Mouse (Mus musculus) lung, postnatal 0 days (tissue): ENCODE results near the gene Osgin1. TPM values are rescaled to one million over a fixed set of nuclear protein-coding genes. Genes with fewer than 3 reads are reported as not detected.

ENCODE experiments used
- ATAC-seq: fragments of 200-750 bp; cut with Nextera tagmentation; 2 replicates; pipeline ENCODE4 v1.8.0; 2017; ENCODE audit warnings: moderate library complexity
- DNase-seq: peaks from one replicate; pipeline ENCODE4 v3.0.0-alpha.2; 2016; ENCODE audit warnings: low spot score
- H3K27ac ChIP-seq: fragments of 300-500 bp; sonication (generic); 2 replicates; pipeline ENCODE4 v1.5.1; 2014; ENCODE audit warnings: antibody characterized with exemption, mild to moderate bottlenecking, low read length, mixed read lengths
- H3K27me3 ChIP-seq: fragments of 300-500 bp; sonication (generic); replicated peaks from 2 replicates; pipeline ENCODE4 v1.6.1; 2014; ENCODE audit warnings: low read length, mixed read lengths; ENCODE audit not compliant: insufficient read depth
- H3K36me3 ChIP-seq: fragments of 300-500 bp; sonication (generic); 2 replicates; pipeline ENCODE4 v1.6.1; 2014; ENCODE audit warnings: low read length, mixed read lengths; ENCODE audit not compliant: insufficient read depth
- H3K4me1 ChIP-seq: fragments of 300-500 bp; sonication (generic); 2 replicates; pipeline ENCODE4 v1.6.1; 2014; ENCODE audit warnings: antibody characterized with exemption, low read depth, low read length, mixed read lengths; ENCODE audit not compliant: insufficient read depth
- H3K4me2 ChIP-seq: fragments of 300-500 bp; sonication (generic); replicated peaks from 2 replicates; pipeline ENCODE4 v1.6.1; 2014; ENCODE audit warnings: low read depth, mild to moderate bottlenecking, low read length, moderate library complexity, mixed read lengths
- H3K4me3 ChIP-seq: fragments of 300-500 bp; sonication (generic); 2 replicates; pipeline ENCODE4 v1.5.1; 2014; ENCODE audit warnings: low read depth, low read length
- H3K9ac ChIP-seq: fragments of 300-500 bp; sonication (generic); replicated peaks from 2 replicates; pipeline ENCODE4 v1.6.1; 2014; ENCODE audit warnings: low read depth, mild to moderate bottlenecking
- H3K9me3 ChIP-seq: fragments of 300-500 bp; sonication (generic); 2 replicates; pipeline ENCODE4 v1.6.1; 2016; ENCODE audit warnings: low read length, mixed read lengths
- CTCF ChIP-seq: IDR thresholded peaks from 2 replicates; pipeline ENCODE4 v1.5.1; 2016; ENCODE audit warnings: antibody characterized with exemption, mild to moderate bottlenecking
- EP300 ChIP-seq: IDR thresholded peaks from 2 replicates; pipeline ENCODE4 v1.6.1; 2016; ENCODE audit warnings: antibody characterized with exemption, mild to moderate bottlenecking, control low read depth
- WGBS: fragments of 180-500 bp; shearing (Covaris S2); extraction: QIAGEN DNeasy Blood & Tissue Kit; methylation state at CpG from one replicate; pipeline ENCODE4 v1.1.7; 2014; 5-methylcytosine and 5-hydroxymethylcytosine counted together
- polyA plus RNA-seq: library from polyadenylated mRNA; unstranded; fragments of >200 nt; fragmentation: Nextera tagmentation; extraction: Ambion mirVana; gene quantifications from 2 replicates; pipeline ENCODE4 v1.2.1, GENCODE M21; 2015

The Osgin1 gene
- polyA plus RNA-seq: 9.7 and 14.0 TPM in 2 replicates

DNA sequence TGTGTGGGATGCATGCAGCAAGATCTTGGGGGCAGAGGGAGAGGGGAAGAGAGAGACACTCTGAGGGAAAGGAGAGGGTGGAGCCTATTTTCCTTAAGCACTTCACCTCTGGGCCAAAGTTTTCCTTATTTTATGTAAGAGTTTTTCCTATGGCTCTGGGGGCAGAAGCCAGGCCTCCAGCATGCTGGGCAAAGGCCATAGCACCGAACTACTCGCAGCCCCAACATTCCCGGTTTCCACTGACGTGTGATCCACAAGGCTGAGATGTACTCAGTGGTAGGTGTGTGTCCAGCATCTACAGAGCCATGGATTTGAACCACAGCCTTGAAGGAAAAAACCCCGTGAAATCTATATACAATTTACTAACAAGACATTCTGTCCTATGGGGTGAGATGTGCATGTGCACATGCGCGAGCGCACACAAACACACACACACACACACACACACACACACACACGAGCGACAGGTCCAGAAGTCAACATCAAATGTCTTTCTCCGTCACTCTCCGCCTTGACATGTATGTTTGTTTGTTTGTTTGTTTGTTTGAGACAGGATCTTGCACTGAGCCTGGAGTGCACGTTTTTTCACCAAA lies at the start of gene Osgin1:
Osgin1 (plus strand) TSS at position 543 of the 593 bp plus-strand sequence.
- TF ChIP-seq EP300: no peak
- TF ChIP-seq CTCF: no peak
- Histone ChIP-seq H3K4me1 (peaks cover 4% of the 10 kb centered on the region; the same call in 1 of the 2 replicates), H3K27me3 (no peaks in the 10 kb centered on the region), H3K4me2 (no peak within 1 kb of the TSS), H3K4me3 (no peak within 1 kb of the TSS), H3K27ac (no peak within 1 kb of the TSS), H3K36me3 (no peaks in the 10 kb centered on the region), H3K9me3 (no peaks in the 10 kb centered on the region), H3K9ac (no peak within 1 kb of the TSS)
- WGBS: 85% methylated on average over 13 of the region's 13 CpGs
- no peak for DNase-seq
- no peak for ATAC-seq

DNA sequence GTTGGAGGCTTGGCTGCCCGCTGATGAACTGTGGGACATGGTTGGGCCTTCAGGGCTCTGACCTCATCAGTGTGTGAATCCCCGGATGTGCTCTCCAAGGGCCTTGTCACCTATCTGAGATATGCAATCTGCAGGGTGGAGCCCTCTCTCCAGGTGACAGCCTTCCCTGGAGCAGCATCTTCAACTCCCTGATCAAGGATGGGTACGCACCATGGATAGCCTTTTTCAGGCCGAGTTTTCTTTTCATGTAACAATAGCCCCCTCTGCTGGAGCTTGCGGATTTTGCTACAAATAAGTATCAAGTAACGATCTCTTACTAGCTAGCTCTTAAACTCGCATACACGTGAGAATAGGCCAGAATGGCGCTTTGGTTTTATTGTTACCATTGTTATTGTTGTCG lies 49.4 kb upstream of the Osgin1 start:
- no peaks in the 10 kb centered on the region for H3K36me3 ChIP-seq
- peak; percentile 59 for DNase-seq
- no peak for ATAC-seq
- no peak overlapping the region for H3K4me3 ChIP-seq
- no peaks in the 10 kb centered on the region for H3K27me3 ChIP-seq
- TF ChIP-seq EP300 (no peak), CTCF (peak; percentile 73)
- 22% methylated on average over 10 of the region's 10 CpGs for WGBS
- no peak overlapping the region for H3K4me2 ChIP-seq
- H3K27ac ChIP-seq: no peak overlapping the region
- H3K9ac ChIP-seq: no peak overlapping the region
- H3K9me3 ChIP-seq: no peaks in the 10 kb centered on the region
- H3K4me1 ChIP-seq: no peaks in the 10 kb centered on the region

DNA sequence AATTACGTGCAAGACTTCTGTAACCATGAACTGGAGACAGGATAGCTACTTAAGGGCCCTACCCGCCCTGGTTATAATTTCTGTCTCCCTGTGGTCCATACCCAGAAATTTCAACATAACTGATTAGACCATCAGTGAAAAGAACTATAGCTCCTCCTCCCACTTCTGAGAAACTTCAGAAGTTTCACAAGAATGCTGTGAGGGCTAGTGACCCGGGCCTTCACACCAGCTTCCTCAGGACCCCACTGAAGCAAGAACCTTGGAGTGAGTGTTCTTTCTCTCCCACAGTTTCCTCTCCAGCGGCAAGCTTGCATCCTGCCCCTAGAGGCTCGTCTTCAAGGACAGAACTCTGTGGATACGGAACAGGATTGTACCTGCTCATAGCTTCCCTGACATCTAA lies 48.1 kb upstream of the Osgin1 start:
- ATAC-seq (no peak), DNase-seq (no peak)
- Histone ChIP-seq H3K27ac (no peak overlapping the region), H3K9ac (no peak overlapping the region), H3K27me3 (no peaks in the 10 kb centered on the region), H3K4me3 (no peak overlapping the region), H3K4me1 (no peaks in the 10 kb centered on the region), H3K4me2 (no peak overlapping the region), H3K9me3 (no peaks in the 10 kb centered on the region), H3K36me3 (no peaks in the 10 kb centered on the region)
- TF ChIP-seq EP300 (no peak), CTCF (no peak)
- WGBS: 57% methylated on average over 6 of the region's 6 CpGs

DNA sequence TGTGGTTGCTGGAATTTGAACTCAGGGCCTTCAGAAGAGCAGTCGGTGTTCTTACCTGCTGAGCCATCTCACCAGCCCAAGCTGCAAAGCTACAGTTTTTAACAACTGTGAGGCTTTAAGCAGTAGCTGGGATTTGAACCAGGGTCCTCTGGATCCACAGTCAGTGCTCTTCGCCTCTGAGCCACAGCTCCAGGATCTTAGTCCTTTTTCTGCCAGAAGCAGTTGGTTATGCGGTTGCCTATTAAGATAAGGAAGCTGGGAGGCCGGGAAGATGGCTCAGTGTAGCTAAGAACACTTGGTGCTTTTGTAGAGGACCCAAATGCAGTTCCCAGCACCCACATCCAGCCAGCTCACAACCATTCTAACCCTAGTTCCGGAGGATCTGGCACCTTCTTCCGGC lies 46.9 kb upstream of the Osgin1 start:
- Histone ChIP-seq H3K9me3 (no peaks in the 10 kb centered on the region), H3K4me2 (no peak overlapping the region), H3K27ac (no peak overlapping the region), H3K27me3 (no peaks in the 10 kb centered on the region), H3K4me3 (no peak overlapping the region), H3K36me3 (no peaks in the 10 kb centered on the region), H3K9ac (no peak overlapping the region), H3K4me1 (no peaks in the 10 kb centered on the region)
- DNase-seq: no peak
- WGBS: 76% methylated on average over 6 of the region's 6 CpGs
- ATAC-seq: no peak
- TF ChIP-seq CTCF (no peak), EP300 (no peak)

DNA sequence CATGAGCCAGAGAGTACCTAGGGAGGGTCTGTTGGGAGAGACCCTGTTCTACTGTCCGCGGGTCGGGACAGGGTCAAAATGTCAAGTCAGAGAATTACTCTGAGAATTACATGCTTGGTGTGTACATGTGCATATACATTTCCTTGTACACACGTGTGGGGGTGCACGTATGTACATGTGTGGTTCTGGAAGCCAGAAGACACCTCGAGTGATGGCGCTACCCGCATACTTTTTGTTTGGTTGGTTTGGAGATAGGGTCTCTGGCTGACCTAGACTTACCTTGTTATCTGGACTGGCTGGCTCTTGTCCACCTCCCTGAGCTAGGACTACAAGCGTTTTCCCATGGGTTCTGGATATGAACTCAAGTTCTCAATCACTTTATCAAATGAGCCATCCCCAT lies 39.8 kb upstream of the Osgin1 start:
- peak overlapping the region; percentile 99 for H3K4me2 ChIP-seq
- DNase-seq (no peak), ATAC-seq (no peak)
- H3K4me1 ChIP-seq: 0 out of 2 replicates have a peak, but pooled peaks cover 8% of the 10 kb centered on the region
- peak overlapping the region; percentile 93 for H3K27ac ChIP-seq
- 74% methylated on average over 9 of the region's 9 CpGs for WGBS
- no peaks in the 10 kb centered on the region for H3K9me3 ChIP-seq
- TF ChIP-seq EP300 (no peak), CTCF (no peak)
- peak overlapping the region; percentile 71; the same call in 1 of the 2 replicates for H3K9ac ChIP-seq
- H3K36me3 ChIP-seq: no peaks in the 10 kb centered on the region
- H3K4me3 ChIP-seq: peak overlapping the region; percentile 76
- H3K27me3 ChIP-seq: no peaks in the 10 kb centered on the region

DNA sequence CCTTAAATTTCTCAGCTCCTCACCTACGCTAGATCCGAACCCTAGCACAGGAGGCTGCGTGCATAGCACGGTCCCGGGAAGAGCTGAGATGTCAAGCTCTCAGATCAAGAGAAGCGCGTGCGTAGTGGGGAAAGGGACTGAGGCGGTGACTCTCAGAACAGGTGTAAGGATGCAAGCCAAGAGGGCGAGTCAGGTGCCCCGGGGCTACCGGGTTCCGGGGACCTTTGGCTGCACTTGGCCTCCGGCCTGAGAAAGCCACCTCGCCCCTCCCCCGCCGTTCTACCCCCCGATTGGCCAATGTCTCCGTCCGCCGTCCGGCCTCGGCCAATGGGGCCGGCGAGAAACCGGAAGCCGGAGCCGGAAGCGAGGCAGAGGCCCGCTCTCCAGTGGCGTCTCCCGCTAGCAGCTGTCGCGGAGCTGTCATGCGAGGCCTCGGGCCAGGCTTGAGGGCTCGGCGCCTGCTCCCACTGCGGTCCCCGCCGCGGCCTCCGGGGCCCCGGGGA lies 39.3 kb upstream of the Osgin1 start, which contains the start of gene Mlycd:
Mlycd (plus strand) TSS at position 355 of the 503 bp plus-strand sequence.
- H3K9ac ChIP-seq: peak within 1 kb of the TSS; percentile 71
- ATAC-seq (peak; percentile 98), DNase-seq (peak; percentile 96)
- TF ChIP-seq CTCF (no peak), EP300 (0 out of 2 replicates have a peak, but pooled peaks have one; percentile 33)
- WGBS: 2% methylated on average over 37 of the region's 44 CpGs
- H3K4me2 ChIP-seq: peak within 1 kb of the TSS; percentile 99
- no peaks in the 10 kb centered on the region for H3K27me3 ChIP-seq
- peak within 1 kb of the TSS; percentile 93 for H3K27ac ChIP-seq
- no peaks in the 10 kb centered on the region for H3K9me3 ChIP-seq
- H3K4me3 ChIP-seq: peak within 1 kb of the TSS; percentile 76
- H3K36me3 ChIP-seq: no peaks in the 10 kb centered on the region
- H3K4me1 ChIP-seq: 0 out of 2 replicates have a peak, but pooled peaks cover 8% of the 10 kb centered on the region
